Mouse (Mus musculus) small intestine, adult 2 months (tissue): ENCODE data around the gene Cnksr1.

Source experiments
- CTCF ChIP-seq: fragments of 200-500 bp; IDR thresholded peaks from 2 replicates; pipeline ENCODE4 v1.5.1; 2012; ENCODE audit warnings: low read depth, mild to moderate bottlenecking, control low read depth, inconsistent platforms, low read length, moderate library complexity, mixed read lengths; ENCODE audit not compliant: insufficient replicate concordance, insufficient read length; ENCODE audit errors: extremely low read depth
- POLR2A ChIP-seq: fragments of 200-500 bp; IDR thresholded peaks from 2 replicates; pipeline ENCODE4 v1.6.1; 2012; ENCODE audit warnings: low read depth, mild to moderate bottlenecking, control low read depth, inconsistent platforms, low read length, moderate library complexity

- TF ChIP-seq CTCF (no peak), POLR2A (no peak)
Observed at GRCm38 (mm10) chr4:134255854-134256253, 17.7 kb upstream of the Cnksr1 start.
